Mouse (Mus musculus) monocyte, adult 59 days (primary cell): ENCODE measurements around the gene Hemk1. TPM values are rescaled to one million over a fixed set of nuclear protein-coding genes. Genes with fewer than 3 reads are reported as not detected.

Source experiments
- total RNA-seq, 2 experiments: library from RNA; stranded (reverse); gene quantifications; one replicate each; pipeline ENCODE4 v1.2.4; 2023

Gene Hemk1
- total RNA-seq: 1 to 10 TPM; 3.8 to 8.3 TPM

GRCm38 (mm10) chr9:107338172-107338883 lies at the start of gene Hemk1:
Hemk1 (minus strand) TSS chr9:107338350.

GRCm38 (mm10) chr9:107340267-107340859 lies 2.2 kb upstream of the Hemk1 start, which contains the start of gene 6430571L13Rik:
6430571L13Rik (plus strand) TSS chr9:107340602.

DNA sequence AAGGTAGTCTGAATTCAATTTTAAA lies 42.3 kb downstream of the Hemk1 start, which contains the start of gene Cish:
Gene Cish, plus strand, starts transcription at position 11 of the 25 bp plus-strand sequence.

DNA sequence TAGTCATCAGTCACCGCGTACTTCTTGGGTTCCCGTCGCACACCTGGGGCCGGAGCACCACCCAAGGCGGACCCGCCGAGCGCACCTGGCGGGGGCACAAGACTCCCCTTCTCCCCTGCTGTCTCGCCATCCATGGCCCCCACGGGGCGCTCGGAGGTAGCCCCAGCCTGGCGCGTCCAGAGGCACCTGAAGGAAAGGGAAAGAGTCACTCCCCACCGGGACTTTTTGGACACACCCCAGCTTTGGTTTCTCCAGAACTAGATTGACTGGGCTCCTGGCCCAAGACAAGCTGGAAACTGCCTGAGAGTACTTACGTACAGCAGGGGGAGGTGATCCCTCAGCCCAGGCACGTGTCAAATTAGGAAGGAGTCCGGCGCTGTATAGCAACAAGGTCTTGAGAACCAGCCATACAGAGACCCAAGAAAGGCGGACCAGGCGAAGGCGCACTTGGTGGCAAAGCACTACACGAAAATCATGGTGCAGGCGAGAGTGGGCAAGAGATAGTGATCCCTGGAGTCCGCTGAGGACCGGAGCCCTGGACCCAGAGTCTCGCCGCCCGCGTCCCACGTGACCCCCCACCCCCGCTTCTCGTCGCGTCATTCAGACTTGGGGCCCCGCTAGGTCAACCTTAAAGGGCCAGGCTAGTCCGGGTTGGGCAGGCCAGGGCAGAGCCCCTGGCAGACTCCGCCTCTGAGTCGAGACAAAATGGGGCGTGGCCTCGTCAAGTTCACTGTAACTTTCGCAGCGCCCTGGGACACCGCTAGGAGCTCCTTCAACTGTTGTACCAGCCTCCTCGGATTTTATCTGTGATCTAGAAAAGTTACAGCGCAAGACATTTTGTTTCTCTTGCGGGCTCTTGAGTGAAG lies 48.7 kb downstream of the Hemk1 start, which contains the start of gene Mapkapk3:
Gene Mapkapk3, minus strand, starts transcription at position 667 of the 866 bp plus-strand sequence.

Other genes with a start within 250 kb of the Hemk1 start
- 10 to 100 TPM in 1 of 2 experiments, 1 to 10 TPM in 1; 5.8 to 10.4 TPM for gene Dock3, start 106.4 kb downstream of the Hemk1 start, total RNA-seq
- 10 to 100 TPM; 73.7 to 75.7 TPM for gene Mapkapk3, start 48.5 kb downstream of the Hemk1 start, total RNA-seq
- gene Cish, start 42.3 kb downstream of the Hemk1 start, total RNA-seq: 1 to 10 TPM in 1 of 2 experiments, under 1 TPM in 1; 0.18 to 1.4 TPM
- gene 6430571L13Rik, start 2.3 kb upstream of the Hemk1 start, total RNA-seq: not detected
- gene Cacna2d2, start 61.3 kb upstream of the Hemk1 start, total RNA-seq: not detected
- 10 to 100 TPM; 22.2 to 24.0 TPM for gene Tmem115, start 195.6 kb upstream of the Hemk1 start, total RNA-seq
- 1 to 10 TPM; 8.4 to 9.2 TPM for gene Cyb561d2, start 203.8 kb upstream of the Hemk1 start, total RNA-seq
- 10 to 100 TPM; 12.0 to 15.1 TPM for gene Nprl2, start 203.9 kb upstream of the Hemk1 start, total RNA-seq
- not detected for gene Zmynd10, start 208.9 kb upstream of the Hemk1 start, total RNA-seq
- gene Rassf1, start 213.2 kb upstream of the Hemk1 start, total RNA-seq: 100 to 1,000 TPM; 122 to 127 TPM
- 10 to 100 TPM; 16.1 to 17.9 TPM for gene Tusc2, start 224.9 kb upstream of the Hemk1 start, total RNA-seq
- 1 to 10 TPM; 3.8 to 6.2 TPM for gene Hyal2, start 229.6 kb upstream of the Hemk1 start, total RNA-seq
- 1 to 10 TPM; 2.4 to 3.7 TPM for gene Hyal1, start 238.6 kb upstream of the Hemk1 start, total RNA-seq
- gene Naa80, start 240.5 kb upstream of the Hemk1 start, total RNA-seq: 10 to 100 TPM; 10.3 to 14.2 TPM
- 1 to 10 TPM in 1 of 2 experiments, under 1 TPM in 1; 0.50 to 1.4 TPM for gene Hyal3, start 242.5 kb upstream of the Hemk1 start, total RNA-seq
- gene Ifrd2, start 249.3 kb upstream of the Hemk1 start, total RNA-seq: 10 to 100 TPM; 14.7 to 15.1 TPM